Comparison of ENCODE assay signal across 32 mouse cellular contexts in genomic region chr13:55011103-55011502, GRCm38 (mm10).
"Had no signal": no experiment of that assay in that cellular context is flagged by ENCODE, and none has a peak within 500 bp of the region (broad histone marks: within the 10 kb centered on the region; RNA-seq: fewer than 3 reads in every experiment).

No protein-coding gene starts in this region.

- H3K27me3 ChIP-seq: intestine, embryonic 15.5 days had no signal

- DNase-seq: heart, postnatal 10 days; heart, postnatal 14 days; heart, postnatal 36 days; heart, postnatal 4 days; kidney, adult 11 months; kidney, adult 18-20 months; kidney, adult 2 months; kidney, adult 8-10 months; kidney, adult 9 months; kidney, postnatal 10 days; kidney, postnatal 14 days; kidney, postnatal 4 days; layer of hippocampus, adult 9-11 months; layer of hippocampus, postnatal 36 days had no signal

- H3K4me3 ChIP-seq: heart, embryonic 10.5 days; heart, embryonic 12.5 days; heart, embryonic 13.5 days; heart, embryonic 15.5 days; hindbrain, embryonic 10.5 days; hindbrain, embryonic 12.5 days; hindbrain, embryonic 13.5 days; hindbrain, embryonic 15.5 days; intestine, embryonic 15.5 days; kidney, embryonic 15.5 days; layer of hippocampus, adult 2 months had no signal

- H3K9ac ChIP-seq: heart, embryonic 12.5 days; heart, embryonic 13.5 days; heart, embryonic 15.5 days; hindbrain, embryonic 12.5 days; hindbrain, embryonic 13.5 days; hindbrain, embryonic 14.5 days; hindbrain, embryonic 15.5 days; intestine, embryonic 15.5 days; kidney, embryonic 15.5 days had no signal

- H3K4me2 ChIP-seq: heart, embryonic 11.5 days; heart, embryonic 12.5 days; heart, embryonic 13.5 days; heart, embryonic 15.5 days; hindbrain, embryonic 12.5 days; hindbrain, embryonic 13.5 days; hindbrain, embryonic 15.5 days; intestine, embryonic 15.5 days; kidney, embryonic 15.5 days had no signal

- H3K4me1 ChIP-seq: heart, embryonic 12.5 days; heart, embryonic 15.5 days had no signal

- H3K9me3 ChIP-seq: heart, embryonic 10.5 days; heart, embryonic 12.5 days; heart, embryonic 13.5 days; heart, embryonic 15.5 days; hindbrain, embryonic 10.5 days; hindbrain, embryonic 12.5 days; hindbrain, embryonic 13.5 days; hindbrain, embryonic 15.5 days; intestine, embryonic 15.5 days; kidney, embryonic 15.5 days had no signal

- H3K36me3 ChIP-seq: heart, embryonic 10.5 days; heart, embryonic 12.5 days; heart, embryonic 13.5 days; heart, embryonic 15.5 days; hindbrain, embryonic 10.5 days; hindbrain, embryonic 12.5 days; hindbrain, embryonic 13.5 days; hindbrain, embryonic 15.5 days; intestine, embryonic 15.5 days; kidney, embryonic 15.5 days had no signal

- H3K27ac ChIP-seq: heart, embryonic 10.5 days; heart, embryonic 13.5 days; heart, embryonic 15.5 days; hindbrain, embryonic 12.5 days; hindbrain, embryonic 13.5 days; hindbrain, embryonic 14.5 days; hindbrain, embryonic 15.5 days; hindbrain, postnatal 0 days; intestine, embryonic 15.5 days; kidney, embryonic 15.5 days; kidney, postnatal 0 days; layer of hippocampus, adult 2 months had no signal

- ATAC-seq: inflammation-experienced regulatory T-cells, adult 6 months; intestine, embryonic 15.5 days; intestine, embryonic 16.5 days; intestine, postnatal 0 days had no signal
